Mouse (Mus musculus): ENCODE results near the gene Esrp2.

The Esrp2 gene

DNA sequence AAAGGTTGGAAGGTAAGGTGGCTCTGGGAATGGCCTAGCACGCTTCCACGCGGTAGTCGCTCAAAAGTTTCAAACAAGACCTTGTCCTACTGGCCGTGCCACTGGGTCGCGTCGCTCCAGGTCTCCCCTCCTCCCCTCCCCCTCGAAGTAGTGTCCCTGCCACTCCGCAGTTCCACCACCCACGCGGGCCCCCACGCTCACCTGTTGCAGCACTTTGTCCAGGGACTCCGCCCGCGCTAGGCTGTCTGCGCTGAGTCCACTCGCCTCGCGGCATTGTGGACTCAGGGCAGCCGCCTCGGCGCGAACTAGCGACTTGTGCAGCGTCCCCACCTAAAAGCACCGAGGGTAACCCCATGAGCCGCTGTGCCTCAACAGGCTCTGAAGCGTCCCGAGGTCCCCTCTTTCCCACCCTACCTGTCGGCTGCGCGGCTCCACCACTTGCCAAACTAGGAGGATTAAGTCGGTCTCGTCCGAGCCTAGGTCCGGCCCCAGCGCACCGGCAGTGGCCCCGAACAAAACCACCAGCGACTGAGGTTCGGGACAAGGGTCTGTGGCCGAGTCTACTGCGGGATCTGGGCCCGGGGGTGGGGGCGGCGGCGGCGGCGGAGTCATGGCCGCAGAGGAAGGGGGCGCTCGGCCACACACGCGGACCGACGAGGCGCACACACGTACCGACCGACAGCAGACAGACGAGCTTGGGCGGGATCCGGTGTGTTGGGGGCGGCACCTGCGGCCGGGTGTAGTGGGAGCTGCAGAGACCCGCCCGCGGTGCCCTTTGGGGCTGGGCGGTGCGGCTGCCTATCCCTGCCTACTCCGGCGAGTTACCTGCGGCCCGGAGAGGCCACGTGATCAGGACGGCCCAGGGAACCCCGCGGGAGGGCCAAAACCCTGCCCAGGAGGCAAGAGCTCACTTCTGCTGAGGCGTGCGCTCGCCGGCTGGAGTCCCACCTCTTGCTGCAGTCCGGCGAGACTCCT is at the start of gene Esrp2:
Esrp2 (minus strand) TSS at position 819 of the 975 bp plus-strand sequence.
- DNase-seq (ENCODE audit: low read depth), result no peak

DNA sequence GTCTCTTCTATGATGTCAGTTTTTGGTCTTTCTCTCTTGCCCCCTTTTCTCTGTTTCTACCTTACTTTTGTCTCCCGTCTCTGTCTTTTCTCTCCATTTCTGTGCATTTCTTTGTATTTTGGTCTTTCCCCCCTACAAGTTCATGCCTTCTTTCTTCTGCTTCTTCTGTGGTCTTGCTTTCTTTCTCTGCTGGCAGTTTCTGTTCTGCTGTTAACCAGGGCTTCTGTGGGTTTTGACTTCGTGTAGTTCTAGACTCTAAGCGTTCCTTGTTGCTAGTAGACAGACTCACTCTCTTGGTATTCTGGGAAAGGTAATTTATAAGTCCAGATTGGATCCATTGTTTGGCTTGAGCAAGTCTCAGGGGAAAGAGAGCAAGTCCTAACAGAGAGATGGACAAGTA is 49.6 kb upstream of the Esrp2 start:
- DNase-seq (ENCODE audit: low read depth), result no peak

GRCm38 (mm10) chr8:106185628-106186270 is 49.0 kb upstream of the Esrp2 start:
- DNase-seq (ENCODE audit: low read depth), result no peak

GRCm38 (mm10) chr8:106178428-106178827 is 41.7 kb upstream of the Esrp2 start:
- no peak for DNase-seq (ENCODE audit: low read depth)

- DNase-seq (ENCODE audit: low read depth), result no peak
Observed at GRCm38 (mm10) chr8:106177594-106177993, 40.8 kb upstream of the Esrp2 start.

- DNase-seq (ENCODE audit: low read depth), result no peak
Observed at GRCm38 (mm10) chr8:106176891-106177290, 40.1 kb upstream of the Esrp2 start.

DNA sequence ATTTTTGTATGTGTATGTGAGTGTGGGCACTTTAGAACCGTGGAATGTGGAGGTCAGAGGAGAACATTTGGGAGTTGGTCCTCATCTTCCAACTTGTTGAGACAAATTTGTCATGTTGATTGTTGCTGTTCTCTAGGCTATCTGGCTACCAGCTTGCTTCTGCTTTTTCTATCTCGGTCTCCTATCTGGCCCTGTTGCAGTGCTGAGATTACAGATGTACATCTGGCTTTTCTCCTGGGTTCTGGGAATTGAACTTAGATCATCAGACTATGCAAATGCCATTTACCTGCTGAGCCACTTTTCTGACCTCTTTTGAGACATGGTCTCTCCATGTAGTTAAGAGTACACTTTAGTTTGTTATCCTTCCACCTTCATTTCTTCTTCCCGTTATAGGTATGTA is 36.8 kb upstream of the Esrp2 start:
- no peak for DNase-seq (ENCODE audit: low read depth)

DNA sequence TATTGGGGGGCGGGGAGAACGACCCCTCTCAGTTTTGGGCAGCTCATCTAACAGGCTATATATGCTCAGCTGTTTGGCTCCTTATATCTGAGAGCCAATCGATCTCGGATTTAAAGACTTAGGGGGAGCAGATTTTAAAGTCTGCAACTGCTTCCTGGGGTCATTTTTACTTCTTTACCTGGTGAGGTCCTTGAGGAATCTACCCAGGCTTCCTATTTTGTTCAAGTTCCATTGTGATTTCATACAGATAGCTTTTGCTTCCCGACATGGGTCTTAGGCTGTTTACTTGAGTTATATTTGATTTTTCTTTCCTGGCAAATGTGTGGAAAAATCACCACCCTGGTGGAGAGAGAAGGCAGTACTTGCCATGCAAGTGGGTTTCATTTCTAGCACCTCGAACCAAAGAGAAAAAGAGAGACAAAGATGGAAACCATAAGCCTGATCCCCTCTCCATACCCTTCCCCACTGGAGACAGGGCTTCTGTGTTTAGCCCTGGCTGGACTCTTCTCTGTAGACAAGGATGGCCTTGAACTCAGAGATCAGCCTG is 33.2 kb upstream of the Esrp2 start:
- peak; percentile 34 for DNase-seq (ENCODE audit: low read depth)

GRCm38 (mm10) chr8:106169017-106169933 is 32.5 kb upstream of the Esrp2 start:
- DNase-seq (ENCODE audit: low read depth), result peak; percentile 68

DNA sequence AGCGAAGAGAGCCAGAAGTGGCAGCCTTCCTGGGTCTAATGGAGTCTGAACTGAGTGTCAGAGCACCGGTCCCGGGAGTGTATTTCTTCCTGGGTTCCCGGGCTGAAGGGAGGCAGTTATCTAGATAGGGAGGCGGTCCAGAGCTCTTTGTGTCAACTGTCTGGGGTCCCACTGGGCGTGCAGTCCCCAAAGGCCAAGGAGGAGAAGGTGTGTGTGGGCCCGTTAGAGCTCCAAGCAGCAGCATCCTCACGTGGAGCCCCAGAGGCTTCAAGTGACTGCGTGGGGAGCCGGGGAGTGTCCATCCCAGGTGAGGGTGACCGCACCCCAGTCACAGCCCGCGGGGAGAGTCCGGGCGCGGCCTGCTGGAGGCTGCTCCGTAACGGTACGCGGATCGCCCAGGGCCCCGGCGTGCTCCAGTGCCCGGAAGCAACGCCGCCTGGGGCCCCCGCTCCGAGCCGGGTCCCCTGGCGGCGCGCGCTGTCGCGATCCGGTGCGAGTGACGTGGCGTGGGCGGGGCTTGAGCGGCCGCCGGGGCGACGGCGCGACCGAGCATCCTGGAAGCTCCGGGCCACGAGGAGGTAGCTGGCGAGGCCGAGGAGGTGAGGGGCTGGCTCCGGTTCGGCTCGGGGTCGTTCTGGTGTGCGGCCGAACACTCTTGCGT is 31.7 kb upstream of the Esrp2 start, which contains the start of gene Slc7a6:
Slc7a6 (plus strand) TSS at position 502 of the 661 bp plus-strand sequence.
- DNase-seq (ENCODE audit: low read depth), result peak; percentile 76

DNA sequence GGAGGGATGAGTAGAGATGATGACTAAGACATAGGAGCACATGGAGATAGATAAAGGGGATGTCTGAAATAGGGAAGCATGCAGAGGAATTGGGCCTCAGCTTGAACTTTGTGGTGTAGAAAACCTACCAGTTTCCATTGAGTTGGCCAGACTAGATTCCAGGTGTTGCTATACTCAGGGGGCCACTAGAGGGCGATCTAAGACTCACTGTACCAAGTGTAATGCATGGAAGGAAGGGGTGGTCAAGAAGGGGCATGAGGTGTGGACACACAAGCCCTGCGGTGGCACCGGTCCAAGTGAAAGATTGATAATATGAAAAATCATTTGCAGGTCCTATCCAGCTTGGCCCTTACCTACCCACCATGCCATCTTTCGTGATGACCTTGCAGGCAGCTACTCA is 28.7 kb upstream of the Esrp2 start:
- DNase-seq (ENCODE audit: low read depth), result peak; percentile 82

DNA sequence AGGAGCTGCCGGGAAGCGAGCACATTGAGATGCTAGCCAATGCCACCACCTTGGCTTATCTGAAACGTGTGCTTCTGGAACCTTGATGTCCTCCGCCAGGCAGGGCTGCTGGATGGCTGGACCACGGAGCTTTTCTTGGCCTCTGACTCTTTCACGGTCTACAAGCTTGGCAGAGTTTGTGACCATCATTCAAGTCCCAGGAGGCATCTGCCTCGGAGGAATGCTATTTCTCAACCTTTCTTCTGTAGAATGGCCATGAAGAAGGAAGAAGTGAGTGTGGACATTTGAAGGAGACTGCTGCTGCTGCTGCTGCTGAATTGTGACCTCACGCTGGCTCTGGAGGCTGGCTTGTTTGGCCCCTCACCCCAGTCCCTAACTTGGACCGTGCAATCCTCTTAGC is 26.5 kb upstream of the Esrp2 start:
- DNase-seq (ENCODE audit: low read depth), result no peak

DNA sequence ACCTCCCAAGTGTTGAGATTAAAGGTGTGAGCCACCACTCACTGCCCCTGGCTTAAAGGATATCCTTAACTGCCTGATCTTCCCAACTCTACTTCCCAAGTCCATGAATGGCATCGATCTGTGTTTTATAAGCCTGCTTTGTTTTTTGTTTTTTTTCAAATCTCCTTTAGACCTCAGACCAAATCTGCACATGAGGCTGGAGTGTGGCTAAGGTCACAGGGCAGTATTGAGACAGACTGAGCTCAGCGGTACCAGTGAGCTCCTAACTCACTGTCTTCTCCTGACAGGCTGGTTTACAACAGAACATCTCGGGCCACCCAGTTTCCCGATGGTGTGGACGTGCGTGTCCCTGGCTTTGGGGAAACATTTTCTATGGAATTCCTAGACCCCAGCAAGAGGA is 23.1 kb upstream of the Esrp2 start:
- no peak for DNase-seq (ENCODE audit: low read depth)

GRCm38 (mm10) chr8:106158381-106158780 is 21.6 kb upstream of the Esrp2 start:
- no peak for DNase-seq (ENCODE audit: low read depth)

- DNase-seq (ENCODE audit: low read depth), result peak; percentile 23
Observed at GRCm38 (mm10) chr8:106157419-106157818, 20.6 kb upstream of the Esrp2 start.

- peak; percentile 72 for DNase-seq (ENCODE audit: low read depth)
Observed at GRCm38 (mm10) chr8:106152876-106153275, 16.1 kb upstream of the Esrp2 start.

GRCm38 (mm10) chr8:106151041-106151440 is 14.3 kb upstream of the Esrp2 start:
- DNase-seq (ENCODE audit: low read depth), result peak; percentile 29

DNA sequence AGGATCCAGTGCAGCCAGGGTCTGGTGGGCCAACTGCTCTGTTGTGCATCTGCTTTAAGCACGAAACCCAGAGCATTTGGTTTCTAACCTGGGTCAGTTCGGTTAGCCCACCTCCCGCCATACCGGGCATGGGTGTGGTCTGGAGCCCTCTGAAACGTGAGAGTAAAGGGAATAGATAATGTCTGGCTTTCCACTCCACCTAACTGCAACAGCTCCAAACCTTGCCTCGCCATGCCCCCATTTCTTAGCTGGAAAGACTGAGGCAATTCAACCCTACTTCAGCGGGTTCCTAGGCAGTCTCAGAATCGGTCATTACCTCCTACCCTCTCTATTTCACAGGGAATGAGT is 13.9 kb upstream of the Esrp2 start:
- DNase-seq (ENCODE audit: low read depth), result no peak

DNA sequence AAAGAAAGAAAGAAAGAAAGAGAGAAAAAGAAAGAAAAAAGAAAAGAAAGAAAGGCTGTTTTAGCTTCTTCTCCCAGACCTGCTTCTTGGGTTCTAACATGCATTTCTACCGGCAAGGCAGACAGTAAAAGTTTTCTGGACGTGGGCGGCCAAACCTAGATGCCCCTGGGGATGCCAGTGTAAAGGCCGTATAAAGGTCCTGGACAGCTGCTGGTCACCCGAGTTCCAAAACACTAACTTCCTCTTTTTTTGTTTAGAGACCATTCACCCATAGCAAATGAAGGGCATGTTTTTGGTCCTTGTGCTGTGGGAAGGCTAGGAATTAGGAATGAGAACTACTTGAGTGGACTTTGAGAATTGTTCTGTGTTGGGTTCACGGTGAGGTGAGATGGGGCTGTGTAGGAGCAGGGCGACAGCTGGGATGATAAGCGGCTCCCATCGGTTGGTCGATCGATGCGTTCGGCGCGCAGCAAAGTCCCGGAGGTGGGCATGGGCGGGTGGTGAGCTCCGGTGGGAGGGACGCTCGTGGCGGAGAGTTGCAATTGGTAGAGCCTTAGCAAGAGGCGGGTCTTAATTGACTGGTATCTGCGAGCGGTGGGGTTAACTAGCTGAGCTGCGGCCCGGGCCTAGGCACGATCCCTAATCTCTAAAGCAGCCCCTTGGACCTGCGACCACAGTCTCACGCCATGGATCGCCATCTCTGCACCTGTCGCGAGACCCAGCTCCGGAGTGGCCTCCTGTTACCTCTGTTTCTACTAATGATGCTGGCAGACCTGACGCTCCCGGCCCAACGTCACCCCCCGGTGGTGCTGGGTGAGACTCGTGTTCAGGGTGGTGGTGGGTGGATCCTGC is 13.3 kb upstream of the Esrp2 start, which contains the start of gene Pla2g15:
Pla2g15 (plus strand) TSS at position 599 of the 852 bp plus-strand sequence.
- DNase-seq (ENCODE audit: low read depth), result peak; percentile 97

DNA sequence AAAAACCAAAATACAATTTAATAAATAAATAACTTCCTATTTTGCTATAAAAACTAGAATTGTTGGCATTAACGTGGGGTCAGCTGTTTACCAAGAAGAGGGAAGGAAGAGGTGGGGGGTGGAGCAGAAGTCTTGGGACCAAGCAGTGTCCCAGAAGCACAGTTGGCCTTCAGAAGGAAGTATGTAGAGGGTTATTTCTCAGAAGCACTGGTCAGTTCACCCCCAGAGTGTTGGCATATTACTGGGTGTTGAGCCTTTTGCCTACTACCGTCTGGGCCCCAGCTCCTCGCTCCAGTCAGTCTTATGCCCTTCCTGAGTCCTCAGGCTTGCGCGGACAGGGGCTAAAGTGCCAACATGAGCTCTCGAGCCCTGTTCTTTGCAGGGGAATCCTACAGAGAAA is 12.3 kb upstream of the Esrp2 start:
- peak; percentile 29 for DNase-seq (ENCODE audit: low read depth)
